Mouse (Mus musculus) kidney, adult 8-10 months (tissue): ENCODE data around the gene Gm1527.
A peak's percentile ranks its signal among the peaks of the same experiment; 100 is the strongest.
"Not testable (repeated sequence)": the region's sequence is repeated elsewhere in the genome, so short reads cannot be mapped to it uniquely, and the experiment has no call there.

Experiments
- DNase-seq, 2 experiments: peaks; one replicate each; pipeline ENCODE4 v3.0.0; 2022

Gm1527 gene

GRCm38 (mm10) chr3:28892317-28892716 lies at the start of gene Gm1527:
Gm1527 (plus strand) TSS chr3:28892617.
- DNase-seq = no peak

DNA sequence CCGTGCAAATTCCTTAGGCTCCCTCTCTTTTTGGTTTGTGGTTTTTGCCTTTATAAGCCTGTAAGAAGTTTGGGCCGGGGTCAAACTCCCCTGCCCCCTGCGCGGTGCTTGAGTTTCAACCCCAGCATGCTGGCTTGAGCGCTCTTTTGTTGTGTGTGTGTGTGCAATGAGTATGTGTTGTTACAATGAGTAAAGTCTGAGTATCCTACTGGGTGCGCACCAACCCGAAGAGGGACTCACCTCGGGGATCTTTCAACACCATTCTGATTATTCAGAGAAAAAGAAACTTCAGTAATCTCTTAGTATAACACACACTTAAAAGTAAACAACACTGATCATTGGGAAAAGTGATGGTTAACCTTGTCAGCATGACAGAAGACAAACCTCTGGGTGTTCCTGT lies 49.2 kb upstream of the Gm1527 start:
- DNase-seq = peak in 1 of 2 experiments; percentile 2

DNA sequence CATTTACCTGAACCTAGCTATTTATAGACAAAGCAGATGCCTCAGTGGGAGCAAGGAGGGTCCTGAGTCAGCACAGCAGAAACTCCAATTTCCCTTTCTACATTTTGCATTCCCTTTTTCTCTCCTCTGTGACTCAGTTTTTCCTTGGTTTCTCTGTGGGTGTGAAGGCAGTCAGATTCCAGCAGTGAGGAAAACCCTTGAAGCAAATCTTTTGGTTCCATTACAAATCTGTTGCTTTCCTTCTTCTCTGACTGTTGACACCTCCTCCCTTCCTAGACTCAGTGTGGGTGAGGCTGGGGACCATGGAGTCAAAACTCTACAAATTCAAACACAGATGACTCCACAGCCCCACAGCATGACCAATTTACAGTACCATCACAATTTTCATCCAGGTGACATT lies 45.3 kb upstream of the Gm1527 start:
- DNase-seq = no peak

- DNase-seq = not testable (repeated sequence)
Measured at GRCm38 (mm10) chr3:28852174-28852573, 40.2 kb upstream of the Gm1527 start.

GRCm38 (mm10) chr3:28859630-28860392 lies 32.6 kb upstream of the Gm1527 start:
- not testable (repeated sequence) for DNase-seq

DNA sequence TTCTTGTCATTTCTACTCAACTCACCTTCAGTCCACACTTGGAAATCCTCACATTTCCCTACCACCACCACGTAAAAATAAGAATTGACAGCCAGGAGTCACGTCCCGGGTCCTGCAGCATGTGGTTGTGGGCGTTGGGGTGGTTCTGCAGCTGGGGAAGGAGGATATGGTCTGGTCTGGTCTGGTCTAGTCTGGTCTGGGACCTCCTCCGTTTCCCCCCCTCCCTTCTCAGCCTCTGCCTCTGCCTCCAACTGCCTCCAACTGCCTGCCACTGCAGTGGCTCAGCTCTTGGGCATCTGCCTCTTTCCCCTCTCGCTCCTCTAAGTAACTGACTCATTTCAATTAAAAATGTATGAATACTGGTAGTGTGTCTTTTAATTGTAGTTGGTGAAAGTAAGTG lies 4.5 kb downstream of the Gm1527 start:
- not testable (repeated sequence) for DNase-seq

- DNase-seq = no peak
Measured at GRCm38 (mm10) chr3:28965931-28966330, 73.5 kb downstream of the Gm1527 start.

GRCm38 (mm10) chr3:28968851-28969250 lies 76.4 kb downstream of the Gm1527 start:
- DNase-seq = peak; percentile 35 to 60
